Mouse (Mus musculus): Measurements from ENCODE around the gene S100a10. TPM values are rescaled to one million over a fixed set of nuclear protein-coding genes. Genes with fewer than 3 reads are reported as not detected.

Gene S100a10
- total RNA-seq (2021): 10 to 100 TPM; 42.6 to 43.7 TPM
- long read RNA-seq, experiment 1, transcript S100a10-201 (3 exons, 685 nt): major isoform, 9 of 12 reads
- long read RNA-seq, experiment 1, partial matches to known transcripts: 0 of 12 reads
- long read RNA-seq, experiment 1, other reads (novel, unspliced or antisense): 3 of 12 reads
- long read RNA-seq, experiment 2, transcript S100a10-201 (3 exons, 685 nt): major isoform, 6 of 7 reads
- long read RNA-seq, experiment 2, partial matches to known transcripts: 0 of 7 reads
- long read RNA-seq, experiment 2, other reads (novel, unspliced or antisense): 0 of 7 reads

DNA sequence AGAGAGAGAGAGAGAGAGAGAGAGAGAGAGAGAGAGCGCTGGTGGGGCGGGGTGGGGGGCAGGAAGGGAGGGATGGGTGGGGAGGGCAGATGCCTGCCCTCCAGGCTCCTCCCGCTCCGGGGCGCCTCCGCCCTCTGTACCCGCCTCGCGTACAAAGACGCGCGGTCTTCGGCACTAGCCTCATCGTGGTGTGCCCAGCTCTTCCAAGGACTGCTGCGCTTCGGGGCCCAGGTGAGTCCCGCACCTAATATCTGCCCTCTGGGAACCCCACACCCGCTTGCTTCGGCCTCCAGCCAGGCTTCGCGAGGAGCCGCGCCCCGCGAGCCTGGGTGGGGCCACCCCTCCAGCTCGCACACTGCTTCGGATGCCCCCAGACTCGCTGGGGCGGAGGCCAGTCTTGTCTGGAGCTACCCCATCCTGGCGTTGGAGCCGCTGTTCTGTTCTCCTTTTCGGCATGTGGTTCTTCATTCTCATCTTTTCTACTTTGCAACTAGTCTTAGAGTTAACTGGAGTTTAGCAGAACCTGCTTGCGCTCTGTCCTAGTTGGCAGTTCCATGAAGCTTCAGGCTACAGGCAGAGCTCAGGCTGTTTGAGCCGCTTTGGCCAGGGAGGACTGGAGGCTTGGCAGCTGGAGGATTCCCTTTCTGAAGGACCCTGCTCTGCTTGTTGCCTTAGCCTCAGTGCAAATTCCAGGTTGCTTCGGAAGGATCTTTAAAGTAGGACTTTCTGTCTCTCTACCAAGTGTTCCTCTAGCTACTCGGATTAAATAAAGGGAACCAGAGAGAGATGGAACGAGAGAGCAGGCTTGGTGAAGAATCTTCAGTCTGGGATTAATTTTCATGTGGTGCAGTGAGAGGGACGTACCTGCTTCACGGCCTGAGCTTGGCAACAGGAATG, at the start of gene S100a10:
Gene S100a10, plus strand, starts transcription at position 100 of the 897 bp plus-strand sequence.
- H3K27ac ChIP-seq: peak within 1 kb of the TSS; percentile 80
- no peak for TF ChIP-seq CTCF (IDR thresholded peaks at IDR 0.05)
- intact Hi-C loops (cut with DNase I): no loop called here
- peak within 1 kb of the TSS; percentile 60 for H3K4me3 ChIP-seq
- peak; percentile 31 to 38 for DNase-seq (ENCODE audit: extremely low spot score in 1 of 2, low spot score in 2 of 2)

DNA sequence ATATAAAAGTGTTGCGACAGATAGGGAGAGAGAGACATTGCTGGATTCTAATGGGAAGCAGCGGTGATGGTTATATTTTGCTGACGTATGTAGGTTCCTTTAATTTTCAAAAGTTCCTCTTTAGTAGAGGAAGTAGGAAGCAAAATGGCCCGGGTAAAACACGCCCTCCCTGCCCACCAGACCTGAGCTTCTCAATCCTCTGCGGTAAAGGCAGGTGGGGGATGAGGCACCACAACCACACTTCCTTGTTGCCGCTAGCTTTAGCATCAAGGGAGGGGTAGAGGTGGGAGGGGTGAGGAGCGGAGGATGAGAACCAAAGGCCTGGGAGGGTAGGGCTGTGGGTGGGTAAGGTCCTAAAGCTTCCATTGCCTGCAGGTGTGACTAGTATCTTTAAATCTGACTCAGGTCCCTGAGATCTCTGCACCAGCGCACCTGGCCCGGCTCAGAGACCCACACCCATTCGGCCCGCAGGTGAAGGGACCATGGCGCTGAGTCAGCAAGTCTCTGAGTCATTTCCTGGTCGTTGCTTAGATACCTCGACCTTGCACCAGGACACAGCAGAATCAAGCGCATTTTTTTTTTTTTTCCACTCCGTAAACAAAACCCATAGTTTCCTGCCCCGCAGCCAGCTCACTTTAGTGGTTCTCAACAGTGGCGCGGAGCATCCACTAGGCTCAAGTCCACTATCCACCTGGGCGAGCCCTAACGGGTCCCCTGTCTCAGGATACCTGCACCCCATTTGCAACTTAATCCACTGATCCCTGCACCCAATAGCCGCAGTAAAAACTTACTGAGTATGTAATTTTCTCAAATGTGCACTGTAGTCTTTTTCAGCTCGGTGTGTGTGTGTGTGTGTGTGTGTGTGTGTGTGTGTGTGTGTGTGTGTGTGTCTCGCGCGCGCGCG, 48.7 kb upstream of the S100a10 start:
- intact Hi-C loops (cut with DNase I): no loop called here
- no peak for TF ChIP-seq CTCF (IDR thresholded peaks at IDR 0.05)
- H3K4me3 ChIP-seq: 0 out of 2 replicates have a peak overlapping the region, but pooled peaks have one; percentile 0

DNA sequence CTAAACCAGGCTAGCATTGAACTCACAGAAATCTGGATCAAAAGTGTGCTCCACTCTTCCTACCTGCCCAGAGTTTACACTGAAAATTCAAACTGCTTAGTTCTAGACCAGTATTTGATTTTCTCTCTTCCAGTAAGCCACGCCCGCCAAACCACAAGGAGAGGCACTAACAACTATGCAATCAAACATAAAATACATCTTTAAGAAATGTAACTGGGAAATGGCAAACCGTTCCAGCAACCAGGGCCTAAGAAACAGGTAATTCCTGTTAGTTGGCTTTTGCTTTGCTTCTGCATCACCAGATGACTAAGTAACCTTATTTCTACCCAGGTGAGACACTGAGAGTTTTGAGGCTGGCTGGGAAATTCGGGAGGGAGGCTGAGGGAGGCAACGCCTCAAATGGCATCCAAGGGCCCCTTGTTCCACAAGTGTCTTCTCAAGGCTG, 48.0 kb upstream of the S100a10 start:
- no peak overlapping the region for H3K4me3 ChIP-seq
- no peak overlapping the region for H3K27ac ChIP-seq
- no peak for TF ChIP-seq CTCF (IDR thresholded peaks at IDR 0.05)
- no peak for DNase-seq (ENCODE audit: extremely low spot score in 1 of 2, low spot score in 2 of 2)
- intact Hi-C loops (cut with DNase I): no loop called here

More for the DNA sequence above, 48.7 kb upstream of the S100a10 start:
- DNase-seq (ENCODE audit: extremely low spot score in 1 of 2, low spot score in 2 of 2): no peak
- no peak overlapping the region for H3K27ac ChIP-seq

DNA sequence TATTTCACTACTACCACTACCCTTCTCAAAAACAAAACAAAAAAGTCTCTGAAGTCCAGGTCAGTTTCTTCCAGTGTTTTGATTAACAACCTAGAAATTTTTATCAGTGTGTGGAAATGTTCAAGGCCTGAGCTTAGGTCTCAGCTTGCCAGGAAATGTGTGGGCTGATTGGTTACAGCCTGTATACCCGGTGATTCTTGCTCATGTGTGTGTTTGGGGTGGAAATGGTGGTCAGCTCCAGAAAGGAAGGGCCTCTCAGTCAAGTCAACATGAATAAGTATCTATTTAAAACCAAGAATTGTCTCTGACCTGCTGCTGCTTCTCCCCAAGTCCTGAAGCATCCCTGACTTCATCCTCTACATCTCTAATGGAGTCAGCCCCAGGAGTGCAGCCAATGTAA, 45.6 kb upstream of the S100a10 start:
- intact Hi-C loops (cut with DNase I): no loop called here
- TF ChIP-seq CTCF (IDR thresholded peaks at IDR 0.05): no peak
- Histone ChIP-seq H3K4me3 (no peak overlapping the region), H3K27ac (no peak overlapping the region)
- no peak for DNase-seq (ENCODE audit: extremely low spot score in 1 of 2, low spot score in 2 of 2)

DNA sequence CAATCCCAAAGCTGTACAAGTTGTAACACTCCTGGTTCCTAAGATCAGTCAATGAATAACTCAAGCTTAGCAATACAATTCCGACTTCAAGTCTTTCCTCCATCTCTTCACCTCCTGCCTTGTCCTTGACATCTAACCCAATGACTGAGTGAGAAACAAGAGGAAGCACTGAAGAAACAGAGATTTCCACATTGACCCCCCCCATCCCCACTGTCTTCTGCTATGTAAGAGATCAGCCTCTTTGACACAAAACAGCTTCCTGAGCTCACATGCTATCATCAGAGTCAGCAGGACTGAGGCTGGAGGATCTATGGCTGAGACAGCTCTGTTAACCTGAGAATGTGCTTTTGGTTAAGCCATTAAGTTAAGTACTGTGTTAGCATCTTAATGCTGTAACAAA, 43.8 kb upstream of the S100a10 start:
- DNase-seq (ENCODE audit: extremely low spot score in 1 of 2, low spot score in 2 of 2): no peak
- intact Hi-C loops (cut with DNase I): no loop called here
- H3K4me3 ChIP-seq: no peak overlapping the region
- TF ChIP-seq CTCF (IDR thresholded peaks at IDR 0.05): no peak
- H3K27ac ChIP-seq: no peak overlapping the region

DNA sequence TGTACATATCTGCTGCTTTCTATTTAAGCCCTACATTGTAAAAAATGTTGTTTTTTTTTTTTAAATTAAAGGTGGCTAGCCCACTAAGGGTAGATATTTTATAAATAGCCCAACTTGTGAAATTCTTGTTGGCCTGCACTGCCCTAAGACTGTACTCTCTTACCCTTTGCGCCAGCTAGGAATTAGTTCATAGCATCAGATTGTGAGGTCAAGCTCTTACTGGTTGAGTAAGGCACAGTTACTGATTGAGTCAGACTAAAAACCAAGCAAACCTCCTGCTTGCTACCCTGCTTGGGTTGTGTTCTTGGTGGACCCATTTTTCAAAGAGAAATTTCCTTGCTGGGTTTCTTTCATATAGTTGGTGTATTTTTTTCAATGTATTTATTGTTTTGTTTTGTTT, 43.1 kb upstream of the S100a10 start:
- TF ChIP-seq CTCF (IDR thresholded peaks at IDR 0.05): no peak
- no peak for DNase-seq (ENCODE audit: extremely low spot score in 1 of 2, low spot score in 2 of 2)
- H3K4me3 ChIP-seq: no peak overlapping the region
- H3K27ac ChIP-seq: no peak overlapping the region
- intact Hi-C loops (cut with DNase I): no loop called here

DNA sequence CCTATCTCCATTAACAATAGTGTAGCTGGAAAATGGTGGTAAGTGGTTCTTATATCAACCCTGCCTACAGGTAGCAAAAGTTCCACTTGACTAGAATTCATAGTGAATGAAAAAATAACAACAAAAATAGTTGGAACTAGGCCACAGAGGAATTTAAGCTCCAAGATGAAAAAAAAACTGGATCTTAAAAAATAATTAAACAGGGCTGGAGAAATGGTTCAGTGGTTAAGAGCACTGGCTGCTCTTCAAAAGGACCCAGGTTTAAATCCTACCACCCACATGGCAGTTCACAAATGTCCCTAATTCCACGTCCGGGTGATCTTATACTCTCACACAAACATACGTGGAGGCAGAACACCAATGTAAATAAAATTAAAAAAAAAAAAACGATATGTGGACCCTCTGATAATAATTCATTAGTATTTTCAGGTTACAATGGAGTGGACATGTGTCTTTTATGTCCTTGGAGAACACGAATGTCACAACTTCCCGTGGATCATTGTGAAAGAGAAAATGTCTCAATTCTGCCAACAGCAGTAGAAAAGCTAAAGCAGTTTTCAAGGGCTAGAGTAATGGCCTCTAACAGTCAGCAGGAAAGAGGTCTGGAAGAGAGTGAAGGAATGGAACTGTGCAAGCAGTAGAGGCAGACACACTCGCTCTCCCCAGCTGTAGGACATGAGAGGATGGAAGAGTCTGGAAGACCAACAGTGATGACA, 42.3 kb upstream of the S100a10 start:
- H3K27ac ChIP-seq: no peak overlapping the region
- TF ChIP-seq CTCF (IDR thresholded peaks at IDR 0.05): no peak
- intact Hi-C loops (cut with DNase I): no loop called here
- no peak overlapping the region for H3K4me3 ChIP-seq
- no peak for DNase-seq (ENCODE audit: extremely low spot score in 1 of 2, low spot score in 2 of 2)

DNA sequence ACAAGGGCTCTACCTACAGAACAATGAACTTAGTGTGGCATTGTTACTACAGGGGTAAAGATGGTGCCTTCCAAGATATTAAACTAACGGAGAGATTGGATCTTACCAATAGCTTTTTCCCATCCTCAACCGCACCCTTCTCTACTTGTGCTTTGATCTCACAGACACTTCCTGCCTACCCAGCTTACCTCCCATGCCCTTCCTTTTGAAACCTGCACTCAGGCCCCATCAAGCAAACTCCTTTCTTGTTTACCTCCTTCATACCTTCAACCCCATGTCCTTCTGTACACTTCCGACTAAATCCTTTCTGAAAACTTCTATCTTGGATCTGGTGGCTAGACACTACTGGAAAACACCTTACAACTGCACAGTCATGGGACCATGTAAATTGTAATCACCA, 40.3 kb upstream of the S100a10 start:
- intact Hi-C loops (cut with DNase I): no loop called here
- DNase-seq (ENCODE audit: extremely low spot score in 1 of 2, low spot score in 2 of 2): no peak
- Histone ChIP-seq H3K27ac (no peak overlapping the region), H3K4me3 (no peak overlapping the region)
- TF ChIP-seq CTCF (IDR thresholded peaks at IDR 0.05): no peak

DNA sequence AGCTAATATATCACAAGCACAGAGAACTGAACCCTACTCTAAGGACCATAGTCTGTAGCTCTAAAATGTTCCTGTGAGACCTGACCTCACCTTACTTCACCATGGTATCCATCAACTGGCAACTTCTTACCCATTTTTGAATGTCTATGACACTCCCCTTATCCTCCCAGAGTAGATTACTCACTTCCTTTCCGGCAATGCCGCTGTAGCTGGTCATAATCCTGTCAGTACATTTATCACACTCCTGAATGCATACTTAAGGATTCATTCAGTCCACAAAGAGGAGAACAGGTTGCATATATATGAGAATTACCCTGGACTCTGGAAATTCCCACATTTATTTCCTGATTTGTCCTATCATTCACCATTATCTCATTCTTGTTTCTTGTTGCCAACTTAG, 37.5 kb upstream of the S100a10 start:
- no peak overlapping the region for H3K27ac ChIP-seq
- no peak overlapping the region for H3K4me3 ChIP-seq
- no peak for TF ChIP-seq CTCF (IDR thresholded peaks at IDR 0.05)
- intact Hi-C loops (cut with DNase I): no loop called here
- no peak for DNase-seq (ENCODE audit: extremely low spot score in 1 of 2, low spot score in 2 of 2)

DNA sequence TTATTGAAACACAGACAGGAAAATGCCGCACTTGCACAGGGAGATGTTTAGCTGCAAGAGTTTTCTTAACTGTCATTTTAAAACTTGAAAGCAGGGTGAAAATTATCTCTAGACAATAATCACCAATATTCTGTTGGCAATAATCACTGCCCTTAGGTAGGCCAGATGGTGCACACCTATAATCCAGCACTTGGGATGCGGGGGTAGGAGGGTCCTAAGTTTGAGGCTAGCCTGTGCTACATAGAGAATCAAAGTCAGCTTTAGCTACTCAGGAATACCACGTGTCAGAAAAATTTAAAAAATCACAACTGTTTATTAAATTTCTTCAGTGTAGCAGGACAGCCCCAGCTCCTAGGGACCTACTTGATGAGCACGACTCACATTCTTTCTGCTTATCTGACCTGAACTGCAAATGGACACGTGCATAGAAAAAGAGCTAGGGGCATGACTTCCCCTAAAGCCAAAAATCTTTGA, 35.0 kb upstream of the S100a10 start:
- Histone ChIP-seq H3K4me3 (no peak overlapping the region), H3K27ac (no peak overlapping the region)
- intact Hi-C loops (cut with DNase I): no loop called here
- DNase-seq (ENCODE audit: extremely low spot score in 1 of 2, low spot score in 2 of 2): no peak
- TF ChIP-seq CTCF (IDR thresholded peaks at IDR 0.05): no peak

Data from left cerebral cortex, adult 2 months (tissue).